Mouse (Mus musculus) retina, postnatal 1 day (tissue): ENCODE measurements at regions not wholly inside any gene's neighbourhood (a gene's known extent, or its start where the extent isn't known, plus 50 kb on each side); places are given as distances from the start of the nearest gene placed in this dataset.
A peak's percentile ranks its signal among the peaks of the same experiment; 100 is the strongest.

ENCODE experiments used
- DNase-seq: peaks from one replicate; pipeline ENCODE4 v3.0.0-alpha.2; 2012

DNA sequence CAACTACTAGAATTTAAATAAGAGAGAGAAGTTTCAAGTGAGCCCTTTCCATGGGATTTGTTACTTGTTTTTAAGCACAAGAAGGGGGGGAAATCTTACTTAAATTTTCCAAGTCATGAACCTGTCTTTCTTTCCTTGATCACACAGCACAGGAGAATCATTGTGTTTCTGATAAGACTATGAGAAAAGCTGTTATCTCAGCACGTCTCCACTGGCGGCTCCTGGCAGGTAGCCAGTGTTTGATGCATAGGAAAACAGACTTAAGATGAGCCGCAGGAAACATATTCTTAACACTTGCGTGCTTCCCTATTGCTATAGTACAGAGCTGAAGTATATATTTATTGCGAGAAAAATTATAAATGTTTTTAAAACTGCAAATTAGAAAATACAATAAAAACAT, 920.3 kb downstream of the Efna5 start:
- DNase-seq, result peak; percentile 7

DNA sequence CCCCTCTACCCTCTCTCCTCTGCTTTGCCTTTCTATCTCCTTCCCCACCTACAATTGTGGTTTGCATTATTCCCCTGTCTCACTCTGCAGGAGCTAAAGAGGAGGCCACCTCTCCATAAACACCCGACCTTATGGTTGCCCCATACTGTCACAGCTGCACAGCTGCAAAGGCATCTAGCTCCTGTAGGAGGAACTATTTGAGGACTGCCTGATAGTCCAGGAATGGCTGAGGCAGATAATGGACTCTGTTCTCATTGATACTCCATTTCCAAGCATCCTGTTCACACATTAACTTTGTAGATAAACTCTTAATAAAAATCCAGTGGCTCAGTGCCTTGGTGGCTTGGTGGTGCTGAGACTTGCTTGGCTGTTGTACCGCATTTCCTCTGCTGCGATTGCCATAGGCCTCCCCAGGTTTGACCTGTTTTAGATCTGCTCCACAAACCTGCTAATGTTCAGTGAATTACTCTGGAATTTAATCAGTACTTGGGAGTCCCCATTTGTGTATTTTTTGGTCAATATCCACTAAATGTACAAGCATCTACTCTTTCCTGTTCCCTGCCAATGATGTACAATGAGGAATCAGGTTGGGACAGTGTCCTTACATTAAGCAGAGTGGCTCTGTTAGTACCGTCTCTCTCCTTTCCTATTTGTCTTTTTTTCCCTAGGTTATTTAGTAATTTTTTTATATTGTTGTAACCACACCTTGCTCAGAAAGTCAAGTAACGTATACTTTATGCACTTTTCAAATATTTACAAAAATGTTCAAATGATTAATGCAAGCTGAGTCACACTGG, 920.9 kb downstream of the Efna5 start:
- DNase-seq, result no peak

GRCm38 (mm10) chr17:61917766-61918165, 963.4 kb downstream of the Efna5 start:
- no peak for DNase-seq

DNA sequence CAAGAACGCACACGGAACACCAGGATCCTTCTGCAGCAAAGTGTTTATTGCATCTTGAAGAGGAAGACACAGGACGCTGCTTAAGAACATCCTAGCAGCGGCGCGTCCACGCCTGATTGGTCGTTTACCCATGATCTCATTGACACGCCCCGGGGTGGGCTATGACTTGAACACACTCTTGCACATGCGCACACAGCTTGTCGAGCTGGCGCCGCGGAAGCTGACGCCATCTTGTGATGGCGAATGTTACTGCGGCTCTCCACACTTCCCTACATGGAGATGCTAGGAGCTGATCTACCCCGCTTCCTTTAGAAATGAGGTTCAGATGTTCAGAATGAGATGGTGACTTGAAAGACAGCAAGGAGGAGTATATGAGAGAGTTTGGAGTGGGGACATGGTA, 978.2 kb downstream of the Efna5 start:
- DNase-seq, result no peak

- DNase-seq, result no peak
Measured at GRCm38 (mm10) chr17:61890631-61891030, 990.5 kb downstream of the Efna5 start.

DNA sequence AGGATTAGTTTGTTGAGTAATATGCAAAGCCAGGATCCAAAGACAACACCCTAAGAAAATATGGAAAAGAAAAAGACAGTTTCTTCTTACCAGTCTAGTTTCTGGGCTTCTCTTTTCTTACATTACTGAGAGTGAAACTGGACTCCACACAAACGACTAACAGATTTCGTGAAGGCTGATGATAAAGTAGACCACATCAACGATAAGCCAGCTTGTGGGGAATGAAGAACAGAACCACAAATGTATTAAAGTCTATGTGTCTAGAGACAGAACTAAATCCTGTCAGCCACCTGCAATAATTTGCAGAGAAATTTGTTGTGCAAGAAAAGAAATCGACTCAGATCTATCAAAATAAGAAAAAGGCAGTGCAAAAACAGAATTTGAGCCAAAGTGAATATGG, 1015.0 kb downstream of the Efna5 start:
- no peak for DNase-seq

GRCm38 (mm10) chr17:61862437-61862836, 1018.7 kb downstream of the Efna5 start:
- DNase-seq, result no peak

GRCm38 (mm10) chr17:61837555-61837954, 1043.6 kb downstream of the Efna5 start:
- no peak for DNase-seq

DNA sequence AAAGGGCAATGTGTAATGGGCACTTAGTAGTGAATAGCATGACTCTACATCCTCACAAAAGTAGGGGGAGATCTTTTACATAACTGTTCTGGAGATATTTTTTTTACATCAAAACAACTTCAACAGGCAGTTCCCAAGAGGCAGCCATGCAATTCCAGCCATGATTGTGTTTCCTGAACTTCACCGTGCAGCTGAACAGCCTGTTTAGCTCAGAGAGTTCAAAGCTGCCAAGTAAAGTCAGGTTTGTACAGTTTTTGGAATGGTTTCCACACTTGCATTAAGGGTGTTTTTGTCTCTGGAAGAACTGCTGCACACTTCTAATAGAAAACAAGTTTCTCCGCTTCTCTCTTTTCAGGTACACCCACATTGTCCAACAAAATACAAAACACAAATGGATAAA, 1065.6 kb downstream of the Efna5 start:
- no peak for DNase-seq

GRCm38 (mm10) chr17:61768361-61768760, 1112.8 kb downstream of the Efna5 start:
- no peak for DNase-seq

DNA sequence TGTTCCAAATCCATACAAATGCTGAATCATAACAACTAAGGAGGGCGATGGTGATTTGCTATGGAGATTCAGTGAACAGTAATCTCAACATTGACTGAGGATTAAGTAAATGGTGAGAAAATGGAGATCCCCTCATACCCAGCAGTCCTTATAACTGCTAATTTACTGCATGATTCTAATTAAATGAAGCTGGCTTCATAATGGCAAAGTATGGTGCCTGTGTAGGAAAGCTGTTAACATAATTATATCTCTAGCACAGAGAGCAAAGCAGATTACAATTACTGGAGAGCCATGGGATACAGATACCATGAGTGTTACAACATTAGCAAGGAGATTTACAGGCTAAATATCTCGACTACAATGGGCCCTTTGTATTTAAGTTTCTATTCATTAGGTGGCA, 1116.0 kb downstream of the Efna5 start:
- DNase-seq, result peak; percentile 57
